Mouse (Mus musculus) neutrophil, adult 65 days (primary cell): ENCODE data around the gene 2310057M21Rik. TPM values are rescaled to one million over a fixed set of nuclear protein-coding genes. Genes with fewer than 3 reads are reported as not detected.

ENCODE experiments used
- total RNA-seq: library from RNA; stranded (reverse); gene quantifications from 2 replicates; pipeline ENCODE4 v1.2.4, GENCODE M21; 2023

Gene 2310057M21Rik
- 8.1 and 10.0 TPM in 2 replicates for total RNA-seq

GRCm38 (mm10) chr7:131362615-131363300 is at the start of gene 2310057M21Rik:
TSS of gene 2310057M21Rik (minus strand) at chr7:131362759.

GRCm38 (mm10) chr7:131410416-131411058 is 48.0 kb upstream of the 2310057M21Rik start, which contains the start of the genes Ikzf5 and Acadsb:
TSS of gene Ikzf5 (minus strand) at chr7:131410521.
TSS of gene Acadsb (plus strand) at chr7:131410601.

GRCm38 (mm10) chr7:131370648-131371469 is 8.3 kb upstream of the 2310057M21Rik start, which contains the start of gene Pstk:
TSS of gene Pstk (plus strand) at chr7:131371141.

GRCm38 (mm10) chr7:131333564-131333963 is 29.0 kb downstream of the 2310057M21Rik start, which contains the start of gene Fam24a:
TSS of gene Fam24a (plus strand) at chr7:131333864.

GRCm38 (mm10) chr7:131329416-131329815 is 33.1 kb downstream of the 2310057M21Rik start, which contains the start of gene Fam24b:
TSS of gene Fam24b (minus strand) at chr7:131329516.

GRCm38 (mm10) chr7:131322192-131322591 is 40.4 kb downstream of the 2310057M21Rik start, which contains the start of gene Cuzd1:
TSS of gene Cuzd1 (minus strand) at chr7:131322292.

Other genes with a start within 250 kb of the 2310057M21Rik start
- not detected in 2 replicates for gene 4933402N03Rik, start 216.4 kb downstream of the 2310057M21Rik start, total RNA-seq
- gene 5430419D17Rik, start 188.4 kb downstream of the 2310057M21Rik start, total RNA-seq, result not detected in 2 replicates
- not detected in 2 replicates for gene Cuzd1, start 40.5 kb downstream of the 2310057M21Rik start, total RNA-seq
- gene Fam24b, start 33.2 kb downstream of the 2310057M21Rik start, total RNA-seq, result not detected in 2 replicates
- not detected in 2 replicates for gene Fam24a, start 28.9 kb downstream of the 2310057M21Rik start, total RNA-seq
- 1.7 and 4.5 TPM in 2 replicates for gene Pstk, start 8.4 kb upstream of the 2310057M21Rik start, total RNA-seq
- gene Ikzf5, start 47.8 kb upstream of the 2310057M21Rik start, total RNA-seq, result 51.9 and 62.8 TPM in 2 replicates
- gene Acadsb, start 47.8 kb upstream of the 2310057M21Rik start, total RNA-seq, result 26.5 and 28.9 TPM in 2 replicates
- gene Hmx3, start 180.1 kb upstream of the 2310057M21Rik start, total RNA-seq, result not detected in 2 replicates
- 0.23 TPM in 1 of 2 replicates, not detected in the other for gene Hmx2, start 186.0 kb upstream of the 2310057M21Rik start, total RNA-seq
- gene Bub3, start 197.5 kb upstream of the 2310057M21Rik start, total RNA-seq, result 65.5 and 74.3 TPM in 2 replicates